Mouse (Mus musculus): ENCODE data around the gene Mc1r.
"Not testable (repeated sequence)": the region's sequence is repeated elsewhere in the genome, so short reads cannot be mapped to it uniquely, and the experiment has no call there.

Gene Mc1r

GRCm38 (mm10) chr8:123411781-123412327 lies 4.9 kb downstream of the Mc1r start:
- no peak for DNase-seq (ENCODE audit: low read depth)

- DNase-seq (ENCODE audit: low read depth), result no peak
Observed at GRCm38 (mm10) chr8:123412560-123413170, 5.8 kb downstream of the Mc1r start.

- DNase-seq (ENCODE audit: low read depth), result no peak
Observed at GRCm38 (mm10) chr8:123414255-123414654, 7.3 kb downstream of the Mc1r start.

- DNase-seq (ENCODE audit: low read depth), result not testable (repeated sequence)
Observed at GRCm38 (mm10) chr8:123414997-123415696, 8.2 kb downstream of the Mc1r start.

GRCm38 (mm10) chr8:123415967-123416943 lies 9.3 kb downstream of the Mc1r start:
- no peak for DNase-seq (ENCODE audit: low read depth)

GRCm38 (mm10) chr8:123416944-123417555 lies 10.1 kb downstream of the Mc1r start:
- no peak for DNase-seq (ENCODE audit: low read depth)

- DNase-seq (ENCODE audit: low read depth), result no peak
Observed at GRCm38 (mm10) chr8:123419711-123420110, 12.8 kb downstream of the Mc1r start.

- DNase-seq (ENCODE audit: low read depth), result no peak
Observed at GRCm38 (mm10) chr8:123420525-123421281, 13.8 kb downstream of the Mc1r start.

GRCm38 (mm10) chr8:123421325-123421724 lies 14.4 kb downstream of the Mc1r start:
- DNase-seq (ENCODE audit: low read depth), result no peak

- DNase-seq (ENCODE audit: low read depth), result no peak
Observed at GRCm38 (mm10) chr8:123422056-123422780, 15.3 kb downstream of the Mc1r start.

GRCm38 (mm10) chr8:123422781-123423159 lies 15.9 kb downstream of the Mc1r start:
- DNase-seq (ENCODE audit: low read depth), result no peak

- no peak for DNase-seq (ENCODE audit: low read depth)
Observed at GRCm38 (mm10) chr8:123423441-123423840, 16.5 kb downstream of the Mc1r start, which contains the start of gene Def8. Def8 (plus strand) TSS chr8:123423527.

- no peak for DNase-seq (ENCODE audit: low read depth)
Observed at GRCm38 (mm10) chr8:123426511-123427509, 19.9 kb downstream of the Mc1r start.

GRCm38 (mm10) chr8:123427639-123428275 lies 20.9 kb downstream of the Mc1r start:
- DNase-seq (ENCODE audit: low read depth), result no peak

GRCm38 (mm10) chr8:123428343-123428893 lies 21.5 kb downstream of the Mc1r start:
- no peak for DNase-seq (ENCODE audit: low read depth)

GRCm38 (mm10) chr8:123428939-123429721 lies 22.2 kb downstream of the Mc1r start:
- DNase-seq (ENCODE audit: low read depth), result no peak

- DNase-seq (ENCODE audit: low read depth), result not testable (repeated sequence)
Observed at GRCm38 (mm10) chr8:123429722-123430013, 22.8 kb downstream of the Mc1r start.

GRCm38 (mm10) chr8:123430936-123431335 lies 24.0 kb downstream of the Mc1r start:
- not testable (repeated sequence) for DNase-seq (ENCODE audit: low read depth)

Data from c-Kit-positive CD71-positive TER-119-negative erythroid progenitor cells, embryonic 14.5 days (primary cell).